Mouse (Mus musculus): ENCODE data around the gene Zdhhc14. TPM values are rescaled to one million over a fixed set of nuclear protein-coding genes. Genes with fewer than 3 reads are reported as not detected.

The Zdhhc14 gene
- polyA plus RNA-seq, 1 experiment: 0.86 TPM

DNA sequence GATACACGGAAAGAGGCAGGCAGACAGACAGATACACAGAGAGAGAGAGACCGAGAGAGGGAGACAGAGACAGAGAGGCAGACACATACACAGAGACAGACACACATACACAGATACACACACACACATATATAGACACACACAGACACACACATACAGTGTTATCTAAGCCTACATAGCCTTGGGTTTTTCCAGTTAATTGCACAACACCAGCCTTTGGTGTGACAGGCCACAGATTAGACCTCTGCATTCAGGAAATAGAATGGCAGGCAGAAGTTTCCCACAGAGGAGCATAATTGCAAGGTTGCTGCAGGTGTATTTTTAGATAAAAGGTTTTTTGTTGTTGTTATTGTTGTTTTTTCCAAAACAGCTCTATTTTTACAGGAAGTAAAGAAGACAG is 195.9 kb downstream of the Zdhhc14 start:
- Histone ChIP-seq H3K4me2 (ENCODE audit: low read depth) (no peak overlapping the region), H3K4me3 (no peak overlapping the region)
- TF ChIP-seq MYOD1 (IDR thresholded peaks at IDR 0.05; ENCODE audit: control insufficient read depth in 1 of 3, insufficient read length in 2 of 3, low read depth in 2 of 3) (no peak), POLR2A (IDR thresholded peaks at IDR 0.05; ENCODE audit: insufficient read length, low read depth) (no peak), MAX (IDR thresholded peaks at IDR 0.05; ENCODE audit: low read depth) (no peak), SRF (IDR thresholded peaks at IDR 0.05; ENCODE audit: control insufficient read depth, insufficient read length, low read depth) (no peak), MYOG (IDR thresholded peaks at IDR 0.05; ENCODE audit: control insufficient read depth in 1 of 3, insufficient read depth in 1 of 3, insufficient read length in 2 of 3, low read depth in 2 of 3) (no peak), REST (IDR thresholded peaks at IDR 0.05; ENCODE audit: insufficient read depth, insufficient read length) (no peak), TCF12 (IDR thresholded peaks at IDR 0.05; ENCODE audit: insufficient read depth, poor library complexity, severe bottlenecking) (no peak), TCF3 (IDR thresholded peaks at IDR 0.05; ENCODE audit: insufficient read length, low read depth) (no peak), E2F4 (IDR thresholded peaks at IDR 0.05; ENCODE audit: insufficient read depth) (no peak), USF1 (IDR thresholded peaks at IDR 0.05; ENCODE audit: low read depth) (no peak)

GRCm38 (mm10) chr17:5688669-5689068 is 196.3 kb downstream of the Zdhhc14 start:
- TF ChIP-seq REST (IDR thresholded peaks at IDR 0.05; ENCODE audit: insufficient read depth, insufficient read length) (no peak), MYOD1 (IDR thresholded peaks at IDR 0.05; ENCODE audit: control insufficient read depth in 1 of 3, insufficient read length in 2 of 3, low read depth in 2 of 3) (no peak), TCF3 (IDR thresholded peaks at IDR 0.05; ENCODE audit: insufficient read length, low read depth) (no peak), SRF (IDR thresholded peaks at IDR 0.05; ENCODE audit: control insufficient read depth, insufficient read length, low read depth) (no peak), MAX (IDR thresholded peaks at IDR 0.05; ENCODE audit: low read depth) (no peak), MYOG (IDR thresholded peaks at IDR 0.05; ENCODE audit: control insufficient read depth in 1 of 3, insufficient read depth in 1 of 3, insufficient read length in 2 of 3, low read depth in 2 of 3) (no peak), E2F4 (IDR thresholded peaks at IDR 0.05; ENCODE audit: insufficient read depth) (no peak), POLR2AphosphoS2 (IDR thresholded peaks at IDR 0.05; ENCODE audit: insufficient read length, low read depth) (no peak), TCF12 (IDR thresholded peaks at IDR 0.05; ENCODE audit: insufficient read depth, poor library complexity, severe bottlenecking) (no peak)
- Histone ChIP-seq H3K4me2 (ENCODE audit: low read depth) (no peak overlapping the region), H3K36me3 (ENCODE audit: control insufficient read depth, insufficient read depth) (no peaks in the 10 kb centered on the region), H3ac (ENCODE audit: control insufficient read depth, insufficient read length) (no peak overlapping the region), H3K4me3 (no peak overlapping the region), H3K79me2 (ENCODE audit: control insufficient read depth, insufficient read depth) (no peaks in the 10 kb centered on the region), H3K27me3 (ENCODE audit: control insufficient read depth, insufficient read depth, insufficient read length) (peaks cover 43% of the 10 kb centered on the region)

More for the DNA sequence above, 195.9 kb downstream of the Zdhhc14 start:
- H3K79me2 ChIP-seq (ENCODE audit: control insufficient read depth, insufficient read depth): no peaks in the 10 kb centered on the region
- no peaks in the 10 kb centered on the region for H3K36me3 ChIP-seq (ENCODE audit: control insufficient read depth, insufficient read depth)
- H3ac ChIP-seq (ENCODE audit: control insufficient read depth, insufficient read length): no peak overlapping the region
- peaks cover 38% of the 10 kb centered on the region for H3K27me3 ChIP-seq (ENCODE audit: control insufficient read depth, insufficient read depth, insufficient read length)

GRCm38 (mm10) chr17:5690746-5691535 is 198.6 kb downstream of the Zdhhc14 start:
- Histone ChIP-seq H3K27me3 (ENCODE audit: control insufficient read depth, insufficient read depth, insufficient read length) (peaks cover 42% of the 10 kb centered on the region), H3K36me3 (ENCODE audit: control insufficient read depth, insufficient read depth) (no peaks in the 10 kb centered on the region), H3K79me2 (ENCODE audit: control insufficient read depth, insufficient read depth) (no peaks in the 10 kb centered on the region), H3ac (ENCODE audit: control insufficient read depth, insufficient read length) (no peak overlapping the region), H3K4me2 (ENCODE audit: low read depth) (no peak overlapping the region), H3K4me3 (no peak overlapping the region)
- no peak for TF ChIP-seq REST (IDR thresholded peaks at IDR 0.05; ENCODE audit: insufficient read depth, insufficient read length)
- no peak for TF ChIP-seq CEBPB (IDR thresholded peaks at IDR 0.05; ENCODE audit: insufficient read depth, poor library complexity, severe bottlenecking)
- no peak for TF ChIP-seq POLR2A (IDR thresholded peaks at IDR 0.05; ENCODE audit: insufficient read length, low read depth)
- TF ChIP-seq USF1 (IDR thresholded peaks at IDR 0.05; ENCODE audit: low read depth): no peak
- no peak for TF ChIP-seq SRF (IDR thresholded peaks at IDR 0.05; ENCODE audit: control insufficient read depth, insufficient read length, low read depth)
- TF ChIP-seq MYOD1 (IDR thresholded peaks at IDR 0.05; ENCODE audit: control insufficient read depth in 1 of 3, insufficient read length in 2 of 3, low read depth in 2 of 3): no peak
- no peak for TF ChIP-seq MYOG (IDR thresholded peaks at IDR 0.05; ENCODE audit: control insufficient read depth in 1 of 3, insufficient read depth in 1 of 3, insufficient read length in 2 of 3, low read depth in 2 of 3)
- TF ChIP-seq POLR2AphosphoS2 (IDR thresholded peaks at IDR 0.05; ENCODE audit: insufficient read length, low read depth): no peak
- TF ChIP-seq MAX (IDR thresholded peaks at IDR 0.05; ENCODE audit: low read depth): no peak
- TF ChIP-seq TCF12 (IDR thresholded peaks at IDR 0.05; ENCODE audit: insufficient read depth, poor library complexity, severe bottlenecking): no peak
- no peak for TF ChIP-seq TCF3 (IDR thresholded peaks at IDR 0.05; ENCODE audit: insufficient read length, low read depth)
- TF ChIP-seq E2F4 (IDR thresholded peaks at IDR 0.05; ENCODE audit: insufficient read depth): no peak

DNA sequence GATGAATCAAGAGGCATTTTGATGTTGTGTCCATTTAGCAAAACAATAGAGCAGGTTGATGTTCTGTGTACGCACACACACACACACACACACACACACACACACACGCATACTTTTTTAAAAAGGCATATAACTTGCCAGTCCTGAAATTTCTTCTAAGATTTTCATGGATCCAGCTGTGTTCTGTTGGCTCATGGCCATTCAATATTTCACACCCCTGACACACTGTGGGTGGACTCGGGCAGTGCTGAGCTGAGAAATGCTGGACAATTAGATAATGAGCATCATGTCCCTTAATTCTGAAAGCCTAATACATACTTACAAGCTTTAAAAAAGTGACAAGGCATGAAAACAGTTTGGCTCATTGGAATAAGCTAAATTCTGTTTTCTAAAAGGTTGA is 200.3 kb downstream of the Zdhhc14 start:
- H3K4me2 ChIP-seq (ENCODE audit: low read depth): no peak overlapping the region
- no peaks in the 10 kb centered on the region for H3K36me3 ChIP-seq (ENCODE audit: control insufficient read depth, insufficient read depth)
- peaks cover 47% of the 10 kb centered on the region for H3K27me3 ChIP-seq (ENCODE audit: control insufficient read depth, insufficient read depth, insufficient read length)
- H3K79me2 ChIP-seq (ENCODE audit: control insufficient read depth, insufficient read depth): no peaks in the 10 kb centered on the region
- no peak for TF ChIP-seq POLR2AphosphoS2 (IDR thresholded peaks at IDR 0.05; ENCODE audit: insufficient read length, low read depth)
- TF ChIP-seq POLR2A (IDR thresholded peaks at IDR 0.05; ENCODE audit: insufficient read length, low read depth): no peak
- no peak for TF ChIP-seq TCF12 (IDR thresholded peaks at IDR 0.05; ENCODE audit: insufficient read depth, poor library complexity, severe bottlenecking)
- TF ChIP-seq USF1 (IDR thresholded peaks at IDR 0.05; ENCODE audit: low read depth): no peak
- no peak for TF ChIP-seq MYOG (IDR thresholded peaks at IDR 0.05; ENCODE audit: control insufficient read depth in 1 of 3, insufficient read depth in 1 of 3, insufficient read length in 2 of 3, low read depth in 2 of 3)
- H3ac ChIP-seq (ENCODE audit: control insufficient read depth, insufficient read length): no peak overlapping the region
- no peak overlapping the region for H3K4me3 ChIP-seq
